Mouse (Mus musculus) small intestine, adult 2 months (tissue): Measurements from ENCODE around the gene Sipa1l3. TPM values are rescaled to one million over a fixed set of nuclear protein-coding genes. Genes with fewer than 3 reads are reported as not detected.
A peak's percentile ranks its signal among the peaks of the same experiment; 100 is the strongest.

ENCODE experiments used
- H3K27ac ChIP-seq: fragments of 200-500 bp; 2 replicates; pipeline ENCODE4 v1.5.1; 2012; ENCODE audit warnings: low read depth, low read length, control low read depth, inconsistent platforms; ENCODE audit not compliant: insufficient read depth
- H3K27me3 ChIP-seq: fragments of 200-500 bp; 2 replicates; pipeline ENCODE4 v1.6.1; 2012; ENCODE audit warnings: mild to moderate bottlenecking, moderate library complexity, low read length, inconsistent platforms; ENCODE audit not compliant: control insufficient read depth, insufficient read depth
- H3K36me3 ChIP-seq: fragments of 200-500 bp; 2 replicates; pipeline ENCODE4 v1.6.1; 2012; ENCODE audit warnings: mild to moderate bottlenecking, low read length, control low read depth, inconsistent platforms; ENCODE audit not compliant: control insufficient read depth, insufficient read depth
- H3K4me1 ChIP-seq: fragments of 200-500 bp; 2 replicates; pipeline ENCODE4 v1.6.1; 2012; ENCODE audit warnings: low read length, inconsistent platforms, mixed read lengths; ENCODE audit not compliant: control insufficient read depth, insufficient read depth, insufficient read length
- H3K4me3 ChIP-seq: fragments of 200-500 bp; 2 replicates; pipeline ENCODE4 v1.5.1; 2012; ENCODE audit warnings: low read depth, mild to moderate bottlenecking, control low read depth, inconsistent platforms, low read length, moderate library complexity
- CTCF ChIP-seq: fragments of 200-500 bp; IDR thresholded peaks from 2 replicates; pipeline ENCODE4 v1.5.1; 2012; ENCODE audit warnings: low read depth, mild to moderate bottlenecking, control low read depth, inconsistent platforms, low read length, moderate library complexity, mixed read lengths; ENCODE audit not compliant: insufficient replicate concordance, insufficient read length; ENCODE audit errors: extremely low read depth
- POLR2A ChIP-seq: fragments of 200-500 bp; IDR thresholded peaks from 2 replicates; pipeline ENCODE4 v1.6.1; 2012; ENCODE audit warnings: low read depth, mild to moderate bottlenecking, control low read depth, inconsistent platforms, low read length, moderate library complexity
- WGBS: fragments of 180-500 bp; shearing (Covaris S2); methylation state at CpG from one replicate; pipeline ENCODE4 v1.1.7; 2018; 5-methylcytosine and 5-hydroxymethylcytosine counted together
- polyA plus RNA-seq: library from polyadenylated mRNA; depleted of rRNA; stranded (reverse); fragments of >200 nt; gene quantifications from 2 replicates; pipeline ENCODE4 v1.2.3, GENCODE M21; 2012

Gene Sipa1l3
- polyA plus RNA-seq, 1 experiment, result 192 TPM

- Histone ChIP-seq H3K4me1 (peaks cover 46% of the 10 kb centered on the region), H3K4me3 (no peak overlapping the region), H3K27me3 (no peaks in the 10 kb centered on the region), H3K36me3 (peaks cover 6% of the 10 kb centered on the region; the same call in 1 of the 2 replicates), H3K27ac (peak overlapping the region; percentile 72)
- 50% methylated on average over 10 of the region's 10 CpGs for WGBS
- TF ChIP-seq POLR2A (no peak), CTCF (no peak)
Measured at GRCm38 (mm10) chr7:29496953-29497590, 21.4 kb downstream of the Sipa1l3 start.

GRCm38 (mm10) chr7:29496332-29496731 is 22.1 kb downstream of the Sipa1l3 start:
- 61% methylated on average over 4 of the region's 4 CpGs for WGBS
- Histone ChIP-seq H3K27me3 (no peaks in the 10 kb centered on the region), H3K36me3 (peaks cover 6% of the 10 kb centered on the region; the same call in 1 of the 2 replicates), H3K4me3 (no peak overlapping the region), H3K4me1 (peaks cover 50% of the 10 kb centered on the region), H3K27ac (peak overlapping the region; percentile 95)
- TF ChIP-seq POLR2A (no peak), CTCF (no peak)

DNA sequence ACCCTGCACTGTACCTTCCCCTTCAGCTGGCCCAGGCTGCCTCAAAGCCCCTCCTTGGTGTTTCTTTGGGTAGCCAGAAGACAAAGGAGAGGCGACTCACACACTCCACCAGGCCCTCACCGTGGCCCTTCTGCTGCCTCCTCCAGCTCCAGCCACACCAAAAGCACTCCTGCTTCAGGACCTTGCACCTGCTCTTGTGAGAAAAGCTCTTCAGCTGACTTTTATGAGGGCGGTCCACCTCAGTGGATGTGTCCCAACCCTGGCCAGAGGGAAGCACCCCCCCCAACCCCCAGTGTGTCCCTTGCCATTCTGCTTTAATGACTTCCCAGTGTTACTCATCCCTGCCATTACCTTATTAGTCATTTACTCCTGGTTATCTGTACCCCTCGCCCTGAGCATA is 22.6 kb downstream of the Sipa1l3 start:
- Histone ChIP-seq H3K4me3 (peak overlapping the region; percentile 33), H3K36me3 (peaks cover 6% of the 10 kb centered on the region; the same call in 1 of the 2 replicates), H3K4me1 (peaks cover 53% of the 10 kb centered on the region), H3K27me3 (no peaks in the 10 kb centered on the region), H3K27ac (peak overlapping the region; percentile 95)
- WGBS, result 34% methylated on average over 4 of the region's 4 CpGs
- TF ChIP-seq CTCF, result no peak
- TF ChIP-seq POLR2A, result no peak

- no peak for TF ChIP-seq POLR2A
- no peaks in the 10 kb centered on the region for H3K27me3 ChIP-seq
- no peak overlapping the region for H3K4me3 ChIP-seq
- 28% methylated on average over 11 of the region's 11 CpGs for WGBS
- peak overlapping the region; percentile 87 for H3K27ac ChIP-seq
- H3K4me1 ChIP-seq, result peaks cover 56% of the 10 kb centered on the region
- 0 out of 2 replicates have a peak, but pooled peaks cover 4% of the 10 kb centered on the region for H3K36me3 ChIP-seq
Measured at GRCm38 (mm10) chr7:29494854-29495253, 23.6 kb downstream of the Sipa1l3 start.

- WGBS, result 60% methylated on average over 5 of the region's 5 CpGs
- Histone ChIP-seq H3K4me1 (peaks cover 56% of the 10 kb centered on the region), H3K4me3 (no peak overlapping the region), H3K27me3 (no peaks in the 10 kb centered on the region), H3K36me3 (0 out of 2 replicates have a peak, but pooled peaks cover 4% of the 10 kb centered on the region), H3K27ac (peak overlapping the region; percentile 81)
- TF ChIP-seq CTCF (no peak), POLR2A (no peak; the same call in 1 of the 2 replicates)
Measured at GRCm38 (mm10) chr7:29494015-29494414, 24.4 kb downstream of the Sipa1l3 start.

DNA sequence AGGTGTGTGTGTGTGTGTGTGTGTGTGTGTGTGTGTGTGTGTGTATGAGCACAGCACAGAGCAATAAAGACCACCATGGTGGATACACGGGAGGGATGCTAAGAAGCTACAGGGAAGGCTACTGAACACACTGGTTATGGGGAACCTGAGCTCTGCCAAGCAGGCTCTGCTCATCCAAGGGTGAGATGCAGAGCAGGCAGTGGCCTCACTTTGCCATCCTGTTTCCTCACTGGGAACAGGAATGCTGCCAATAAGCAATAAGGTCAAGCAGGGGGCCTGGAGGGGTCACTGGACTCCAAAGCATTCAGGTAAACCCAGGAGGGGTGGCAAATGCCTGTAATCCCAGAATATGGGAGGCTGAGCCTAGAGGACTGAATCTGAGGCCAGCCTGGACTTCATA is 25.4 kb downstream of the Sipa1l3 start:
- Histone ChIP-seq H3K4me3 (no peak overlapping the region), H3K27ac (no peak overlapping the region), H3K27me3 (no peaks in the 10 kb centered on the region), H3K36me3 (0 out of 2 replicates have a peak, but pooled peaks cover 1% of the 10 kb centered on the region), H3K4me1 (peaks cover 49% of the 10 kb centered on the region)
- WGBS, result 64% methylated on average over 1 of the region's 1 CpGs
- TF ChIP-seq CTCF (no peak), POLR2A (no peak)

DNA sequence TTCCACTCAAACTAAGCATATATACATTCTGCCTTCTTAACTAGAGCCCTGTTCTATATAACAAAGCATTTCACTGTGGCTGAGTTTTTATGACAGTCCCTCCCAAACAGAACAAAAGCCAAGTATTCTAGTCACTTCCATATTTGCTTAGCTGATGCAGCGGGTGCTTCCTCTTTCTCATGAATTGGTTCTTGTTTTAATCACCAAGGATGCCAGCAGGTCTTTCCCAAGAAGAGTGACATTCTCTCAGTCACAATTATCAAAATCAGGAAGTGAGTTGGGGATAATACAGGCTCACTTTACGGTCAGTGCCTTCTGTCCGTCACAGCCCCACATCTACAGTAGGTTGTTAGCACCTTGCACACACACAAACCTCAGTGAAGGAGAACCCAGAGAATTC is 26.6 kb downstream of the Sipa1l3 start:
- TF ChIP-seq POLR2A (no peak), CTCF (no peak)
- 16% methylated on average over 3 of the region's 3 CpGs for WGBS
- H3K4me3 ChIP-seq, result no peak overlapping the region
- H3K27me3 ChIP-seq, result no peaks in the 10 kb centered on the region
- H3K27ac ChIP-seq, result peak overlapping the region; percentile 58
- H3K36me3 ChIP-seq, result 0 out of 2 replicates have a peak, but pooled peaks cover 1% of the 10 kb centered on the region
- H3K4me1 ChIP-seq, result peaks cover 43% of the 10 kb centered on the region; the same call in 1 of the 2 replicates
